Comparison of ENCODE assay signal across 26 mouse cellular contexts in the genomic region with DNA sequence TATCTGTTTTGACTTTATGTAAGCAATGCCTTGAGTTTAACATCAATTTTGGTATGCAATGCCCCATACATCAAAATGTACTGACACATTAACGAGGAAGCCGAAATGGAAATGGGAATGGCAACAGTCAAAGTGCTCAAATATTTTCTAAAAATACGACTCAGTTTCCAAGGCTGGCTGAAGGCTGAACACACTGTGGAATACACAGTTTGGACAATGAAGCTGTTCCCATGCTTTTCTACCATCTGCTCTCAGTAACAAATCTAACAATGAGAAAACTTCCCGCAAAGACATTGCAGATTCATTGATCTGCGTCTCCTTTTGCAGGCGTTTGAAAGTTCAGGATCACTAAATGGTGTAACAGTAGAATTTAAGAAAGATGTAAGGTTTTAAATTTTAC.
DNase-seq lines count a peak whose midpoint lies in the region; ATAC-seq and TF ChIP-seq lines count a peak whose summit lies in the region.
"Had no signal": no experiment of that assay in that cellular context is flagged by ENCODE, and none has a peak within 500 bp of the region (broad histone marks: within the 10 kb centered on the region; RNA-seq: fewer than 3 reads in every experiment).

No protein-coding gene starts in this region.

- peak; percentile 56; the same call in 1 of the 2 replicates for ATAC-seq in forebrain, embryonic 15.5 days (replicated peaks)
- no peak for ATAC-seq in forebrain, embryonic 11.5 days (replicated peaks; ENCODE audit: low FRiP score)
- ATAC-seq in kidney, postnatal 0 days (replicated peaks; ENCODE audit: low FRiP score, low read depth), result no peak
- ATAC-seq in kidney, embryonic 14.5 days (ENCODE audit: low FRiP score, low TSS enrichment), result no peak
- ATAC-seq: hindbrain, embryonic 16.5 days; intestine, embryonic 15.5 days; Patski had no signal

- TF ChIP-seq CTCF in kidney, postnatal 0 days (IDR thresholded peaks at IDR 0.05; ENCODE audit: low read depth), result no peak
- no peak for TF ChIP-seq CTCF in brain, embryonic 14.5 days (IDR thresholded peaks at IDR 0.05; ENCODE audit: borderline replicate concordance, extremely low read depth, insufficient read depth, insufficient read length)

- no peaks in the 10 kb centered on the region for H3K27me3 ChIP-seq in forebrain, embryonic 15.5 days
- H3K27me3 ChIP-seq in forebrain, embryonic 11.5 days (ENCODE audit: control insufficient read depth, insufficient read depth, low read length), result no peaks in the 10 kb centered on the region
- no peaks in the 10 kb centered on the region for H3K27me3 ChIP-seq in kidney, postnatal 0 days (ENCODE audit: insufficient read depth, low read length)
- H3K27me3 ChIP-seq in kidney, embryonic 14.5 days (ENCODE audit: control insufficient read depth, insufficient read depth, low read length), result no peaks in the 10 kb centered on the region
- H3K27me3 ChIP-seq: CH12.LX; heart, embryonic 12.5 days; heart, embryonic 15.5 days; hindbrain, embryonic 13.5 days; intestine, embryonic 15.5 days; Patski had no signal

- no peaks in the 10 kb centered on the region for H3K9me3 ChIP-seq in forebrain, embryonic 15.5 days
- H3K9me3 ChIP-seq in forebrain, embryonic 11.5 days (ENCODE audit: control insufficient read depth, low read length), result no peaks in the 10 kb centered on the region
- no peaks in the 10 kb centered on the region for H3K9me3 ChIP-seq in kidney, postnatal 0 days (replicated peaks; ENCODE audit: low read length)
- no peaks in the 10 kb centered on the region for H3K9me3 ChIP-seq in kidney, embryonic 14.5 days (ENCODE audit: control insufficient read depth, low read length)
- H3K9me3 ChIP-seq: G1E; heart, embryonic 12.5 days; heart, embryonic 15.5 days; hindbrain, embryonic 10.5 days; hindbrain, embryonic 13.5 days; intestine, embryonic 15.5 days had no signal

- no peaks in the 10 kb centered on the region for H3K36me3 ChIP-seq in forebrain, embryonic 15.5 days
- H3K36me3 ChIP-seq in forebrain, embryonic 11.5 days (ENCODE audit: control insufficient read depth, insufficient read depth, low read length), result no peaks in the 10 kb centered on the region
- no peaks in the 10 kb centered on the region for H3K36me3 ChIP-seq in kidney, postnatal 0 days (ENCODE audit: insufficient read depth, low read length)
- H3K36me3 ChIP-seq in kidney, embryonic 14.5 days (ENCODE audit: control insufficient read depth, insufficient read depth, low read length), result no peaks in the 10 kb centered on the region
- H3K36me3 ChIP-seq: G1E; heart, embryonic 12.5 days; heart, embryonic 15.5 days; hindbrain, embryonic 10.5 days; hindbrain, embryonic 13.5 days; intestine, embryonic 15.5 days had no signal

- no peaks in the 10 kb centered on the region for H3K4me1 ChIP-seq in forebrain, embryonic 15.5 days
- no peaks in the 10 kb centered on the region for H3K4me1 ChIP-seq in forebrain, embryonic 11.5 days (replicated peaks; ENCODE audit: control insufficient read depth, insufficient read depth, low read length)
- no peaks in the 10 kb centered on the region for H3K4me1 ChIP-seq in kidney, postnatal 0 days (replicated peaks; ENCODE audit: insufficient read depth, low read length)
- H3K4me1 ChIP-seq in kidney, embryonic 14.5 days (ENCODE audit: control insufficient read depth, insufficient read depth, low read length), result no peaks in the 10 kb centered on the region
- H3K4me1 ChIP-seq: heart, embryonic 12.5 days; hindbrain, embryonic 10.5 days; hindbrain, embryonic 13.5 days; intestine, embryonic 15.5 days had no signal

- no peak for TF ChIP-seq POLR2A in brain, embryonic 14.5 days (IDR thresholded peaks at IDR 0.05; ENCODE audit: borderline replicate concordance, extremely low read depth, insufficient read depth, insufficient read length, poor library complexity, severe bottlenecking)

- H3K4me3 ChIP-seq in forebrain, embryonic 15.5 days, result no peak overlapping the region
- no peak overlapping the region for H3K4me3 ChIP-seq in forebrain, embryonic 11.5 days (ENCODE audit: low read depth, low read length)
- no peak overlapping the region for H3K4me3 ChIP-seq in kidney, postnatal 0 days (replicated peaks; ENCODE audit: low read depth, low read length)
- H3K4me3 ChIP-seq in kidney, embryonic 14.5 days (ENCODE audit: low read length), result no peak overlapping the region
- H3K4me3 ChIP-seq: heart, embryonic 12.5 days; heart, embryonic 15.5 days; hindbrain, embryonic 10.5 days; hindbrain, embryonic 13.5 days; intestine, embryonic 15.5 days had no signal

- WGBS in forebrain, embryonic 15.5 days, result 81% methylated on average over 6 of the region's 6 CpGs
- WGBS in forebrain, embryonic 11.5 days, result 91% methylated on average over 6 of the region's 6 CpGs
- WGBS in kidney, postnatal 0 days, result 69% methylated on average over 6 of the region's 6 CpGs
- WGBS in kidney, embryonic 14.5 days, result 72% methylated on average over 6 of the region's 6 CpGs

- no peak overlapping the region for H3K27ac ChIP-seq in forebrain, embryonic 15.5 days (replicated peaks)
- no peak overlapping the region for H3K27ac ChIP-seq in forebrain, embryonic 11.5 days (ENCODE audit: low read depth, low read length)
- H3K27ac ChIP-seq in kidney, postnatal 0 days, result no peak overlapping the region
- H3K27ac ChIP-seq in kidney, embryonic 14.5 days (ENCODE audit: low read depth, low read length), result no peak overlapping the region
- H3K27ac ChIP-seq: heart, embryonic 15.5 days; hindbrain, embryonic 10.5 days; hindbrain, embryonic 13.5 days; intestine, embryonic 15.5 days had no signal

- H3K9ac ChIP-seq in forebrain, embryonic 15.5 days (replicated peaks), result no peak overlapping the region
- no peak overlapping the region for H3K9ac ChIP-seq in forebrain, embryonic 11.5 days (ENCODE audit: low read length)
- no peak overlapping the region for H3K9ac ChIP-seq in kidney, postnatal 0 days (ENCODE audit: low read depth, low read length)
- H3K9ac ChIP-seq in kidney, embryonic 14.5 days (ENCODE audit: low read depth, low read length), result no peak overlapping the region
- H3K9ac ChIP-seq: heart, embryonic 12.5 days; heart, embryonic 15.5 days; hindbrain, embryonic 13.5 days; intestine, embryonic 15.5 days had no signal

- no peak overlapping the region for H3K4me2 ChIP-seq in forebrain, embryonic 15.5 days (replicated peaks)
- no peak overlapping the region for H3K4me2 ChIP-seq in forebrain, embryonic 11.5 days (ENCODE audit: low read depth, low read length, severe bottlenecking)
- no peak overlapping the region for H3K4me2 ChIP-seq in kidney, postnatal 0 days (ENCODE audit: low read length)
- no peak overlapping the region for H3K4me2 ChIP-seq in kidney, embryonic 14.5 days (replicated peaks; ENCODE audit: low read depth, low read length)
- H3K4me2 ChIP-seq: heart, embryonic 12.5 days; heart, embryonic 15.5 days; hindbrain, embryonic 13.5 days; intestine, embryonic 15.5 days had no signal

- DNase-seq in forebrain, embryonic 11.5 days (ENCODE audit: low spot score), result no peak
- peak; percentile 31 for DNase-seq in kidney, postnatal 0 days (ENCODE audit: low spot score)
- peak; percentile 30 for DNase-seq in brain, embryonic 14.5 days (ENCODE audit: low read depth)
- DNase-seq in spleen, postnatal 36 days (ENCODE audit: low spot score in 2 of 2), result no peak
- DNase-seq in layer of hippocampus, postnatal 25 days (ENCODE audit: extremely low spot score in 1 of 2, low spot score in 1 of 2), result no peak
- DNase-seq: adrenal gland, postnatal 10 days; adrenal gland, postnatal 36 days; B cell, adult 2 months; cerebellum, adult 18-20 months; cerebellum, adult 9-10 months; cerebellum, postnatal 14 days; gastrocnemius, postnatal 25 days; heart, adult 18-20 months; heart, postnatal 10 days; heart, postnatal 36 days had no signal

Comparison
In these comparisons a context has a peak if more than half of its experiments do, and no peak if none do; other contexts are left out.
1. DNase-seq: peak in kidney, postnatal 0 days (single experiment) and brain, embryonic 14.5 days (single experiment); none in forebrain, embryonic 11.5 days (single experiment), spleen, postnatal 36 days (0 of 2) and layer of hippocampus, postnatal 25 days (0 of 2).